Mouse (Mus musculus): Measurements from ENCODE around the gene Olfr1084. TPM values are rescaled to one million over a fixed set of nuclear protein-coding genes. Genes with fewer than 3 reads are reported as not detected.

The Olfr1084 gene
- not detected for total RNA-seq (2023)

GRCm38 (mm10) chr2:86639625-86640024 lies at the start of gene Olfr1084:
Gene Olfr1084, minus strand, starts transcription at chr2:86639725.

GRCm38 (mm10) chr2:86679992-86680391 lies 40.5 kb upstream of the Olfr1084 start, which contains the start of gene Olfr1086:
Gene Olfr1086, minus strand, starts transcription at chr2:86680092.

GRCm38 (mm10) chr2:86661919-86662318 lies 22.4 kb upstream of the Olfr1084 start, which contains the start of gene Olfr1085:
Gene Olfr1085, minus strand, starts transcription at chr2:86662019.

GRCm38 (mm10) chr2:86598866-86599265 lies 40.7 kb downstream of the Olfr1084 start, which contains the start of gene Olfr1082:
Gene Olfr1082, minus strand, starts transcription at chr2:86598966.

Other genes starting within 250 kb of the Olfr1084 start
- not detected for gene Olfr1061, start 225.7 kb downstream of the Olfr1084 start, total RNA-seq (2023)
- not detected for gene Olfr1062, start 213.0 kb downstream of the Olfr1084 start, total RNA-seq (2023)
- not detected for gene Olfr1065, start 189.1 kb downstream of the Olfr1084 start, total RNA-seq (2023)
- not detected for gene Olfr1066, start 183.5 kb downstream of the Olfr1084 start, total RNA-seq (2023)
- not detected for gene Olfr228, start 152.3 kb downstream of the Olfr1084 start, total RNA-seq (2023)
- not detected for gene Olfr1076, start 131.3 kb downstream of the Olfr1084 start, total RNA-seq (2023)
- gene Olfr1079, start 97.2 kb downstream of the Olfr1084 start, total RNA-seq (2023): not detected
- gene Olfr1080, start 81.5 kb downstream of the Olfr1084 start, total RNA-seq (2023): not detected
- not detected for gene Olfr1082, start 40.8 kb downstream of the Olfr1084 start, total RNA-seq (2023)
- not detected for gene Olfr1085, start 22.3 kb upstream of the Olfr1084 start, total RNA-seq (2023)
- not detected for gene Olfr1086, start 40.4 kb upstream of the Olfr1084 start, total RNA-seq (2023)
- not detected for gene Olfr1087, start 58.7 kb upstream of the Olfr1084 start, total RNA-seq (2023)
- not detected for gene Olfr1089, start 94.0 kb upstream of the Olfr1084 start, total RNA-seq (2023)
- not detected for gene Olfr1090, start 119.3 kb upstream of the Olfr1084 start, total RNA-seq (2023)
- gene Olfr1093, start 142.8 kb upstream of the Olfr1084 start, total RNA-seq (2023): not detected
- not detected for gene Olfr141, start 170.3 kb upstream of the Olfr1084 start, total RNA-seq (2023)
- not detected for gene Olfr1094, start 184.9 kb upstream of the Olfr1084 start, total RNA-seq (2023)
- not detected for gene Olfr1095, start 212.0 kb upstream of the Olfr1084 start, total RNA-seq (2023)
- gene Gm13723, start 235.1 kb upstream of the Olfr1084 start, total RNA-seq (2023): not detected

Measured in CD4-positive naive resting alpha-beta T cell, adult 57 days (primary cell).